Mouse (Mus musculus) limb, embryonic 13.5 days (tissue): ENCODE data around the gene Slc25a5. TPM values are rescaled to one million over a fixed set of nuclear protein-coding genes. Genes with fewer than 3 reads are reported as not detected.

Experiments used
- polyA plus RNA-seq: library from polyadenylated mRNA; unstranded; fragments of >200 nt; fragmentation: Nextera tagmentation; extraction: Ambion mirVana; gene quantifications from 2 replicates; pipeline ENCODE4 v1.2.1, GENCODE M21; 2015

Slc25a5 gene
- polyA plus RNA-seq, 1 experiment from 2014 or later, result 445 TPM

Other genes with a start within 250 kb of the Slc25a5 start
- gene Pgrmc1, start 197.4 kb upstream of the Slc25a5 start, polyA plus RNA-seq, result 342 and 349 TPM in 2 replicates
- 2.8 and 3.1 TPM in 2 replicates for gene Akap17b, start 150.3 kb upstream of the Slc25a5 start, polyA plus RNA-seq
- 1.7 TPM in 2 replicates for gene Slc25a43, start 52.0 kb upstream of the Slc25a5 start, polyA plus RNA-seq
- gene Ube2a, start 78.2 kb downstream of the Slc25a5 start, polyA plus RNA-seq, result 123 TPM in 2 replicates
- 33.8 and 34.3 TPM in 2 replicates for gene C330007P06Rik, start 78.5 kb downstream of the Slc25a5 start, polyA plus RNA-seq
- 1.5 TPM in 2 replicates for gene Nkrf, start 107.2 kb downstream of the Slc25a5 start, polyA plus RNA-seq
- gene Sept6, start 196.1 kb downstream of the Slc25a5 start, polyA plus RNA-seq, result 75.9 and 77.1 TPM in 2 replicates